9 mouse cellular contexts compared by ENCODE assay signal in genomic region chr3:88245811-88246210, GRCm38 (mm10). TPM values are rescaled to one million over a fixed set of nuclear protein-coding genes. Genes with fewer than 3 reads are reported as not detected.
DNase-seq lines count a peak whose midpoint lies in the region; ATAC-seq lines count a peak whose summit lies in the region.
"Had no signal": no experiment of that assay in that cellular context is flagged by ENCODE, and none has a peak within 500 bp of the region (broad histone marks: within the 10 kb centered on the region; RNA-seq: fewer than 3 reads in every experiment).

No protein-coding gene starts in this region.

- 22% methylated on average over 13 of the region's 13 CpGs for WGBS in hindbrain, embryonic 11.5 days
- WGBS in hindbrain, embryonic 12.5 days: 22% methylated on average over 13 of the region's 13 CpGs
- 18% methylated on average over 13 of the region's 13 CpGs for WGBS in heart, embryonic 15.5 days

- H3K27me3 ChIP-seq in hindbrain, embryonic 11.5 days (ENCODE audit: control insufficient read depth, insufficient read depth, low read length): peaks cover 13% of the 10 kb centered on the region
- peaks cover 39% of the 10 kb centered on the region for H3K27me3 ChIP-seq in hindbrain, embryonic 12.5 days
- peaks cover 74% of the 10 kb centered on the region for H3K27me3 ChIP-seq in heart, embryonic 15.5 days

- H3K36me3 ChIP-seq in hindbrain, embryonic 11.5 days (ENCODE audit: control insufficient read depth, insufficient read depth, low read length): no peaks in the 10 kb centered on the region
- no peaks in the 10 kb centered on the region for H3K36me3 ChIP-seq in hindbrain, embryonic 12.5 days
- no peaks in the 10 kb centered on the region for H3K36me3 ChIP-seq in heart, embryonic 15.5 days
- H3K36me3 ChIP-seq: embryonic facial prominence, embryonic 12.5 days had no signal

- no peak overlapping the region for H3K4me2 ChIP-seq in hindbrain, embryonic 11.5 days (replicated peaks; ENCODE audit: low read depth, low read length)
- H3K4me2 ChIP-seq in hindbrain, embryonic 12.5 days (replicated peaks): no peak overlapping the region
- H3K4me2 ChIP-seq in heart, embryonic 15.5 days: no peak overlapping the region
- H3K4me2 ChIP-seq: embryonic facial prominence, embryonic 12.5 days had no signal

- no peak overlapping the region for H3K27ac ChIP-seq in hindbrain, embryonic 11.5 days (ENCODE audit: low read depth, low read length)
- no peak overlapping the region for H3K27ac ChIP-seq in hindbrain, embryonic 12.5 days
- H3K27ac ChIP-seq in heart, embryonic 15.5 days: no peak overlapping the region
- H3K27ac ChIP-seq: embryonic facial prominence, embryonic 12.5 days had no signal

- H3K4me1 ChIP-seq in hindbrain, embryonic 11.5 days (replicated peaks; ENCODE audit: control insufficient read depth, insufficient read depth, low read length): peaks cover 10% of the 10 kb centered on the region
- peaks cover 28% of the 10 kb centered on the region for H3K4me1 ChIP-seq in hindbrain, embryonic 12.5 days
- peaks cover 5% of the 10 kb centered on the region for H3K4me1 ChIP-seq in heart, embryonic 15.5 days (replicated peaks)
- H3K4me1 ChIP-seq: embryonic facial prominence, embryonic 12.5 days had no signal

- ATAC-seq in hindbrain, embryonic 11.5 days (ENCODE audit: low FRiP score): no peak
- no peak for ATAC-seq in hindbrain, embryonic 12.5 days (ENCODE audit: low FRiP score)
- ATAC-seq in heart, embryonic 15.5 days (replicated peaks; ENCODE audit: insufficient number of reproducible peaks, insufficient read depth, low FRiP score, low read depth): 0 out of 2 replicates have a peak, but pooled peaks have one; percentile 9
- ATAC-seq in monocyte, adult 5-6 weeks (replicated peaks; ENCODE audit: insufficient number of reproducible peaks, low FRiP score, low TSS enrichment, poor library complexity, severe bottlenecking): peak; percentile 49; the same call in 1 of the 2 replicates

- H3K9me3 ChIP-seq in hindbrain, embryonic 11.5 days (ENCODE audit: control insufficient read depth, low read length): no peaks in the 10 kb centered on the region
- H3K9me3 ChIP-seq in hindbrain, embryonic 12.5 days (replicated peaks): no peaks in the 10 kb centered on the region
- H3K9me3 ChIP-seq in heart, embryonic 15.5 days (replicated peaks): no peaks in the 10 kb centered on the region
- H3K9me3 ChIP-seq: embryonic facial prominence, embryonic 12.5 days had no signal

- H3K9ac ChIP-seq in hindbrain, embryonic 11.5 days (ENCODE audit: low read depth, low read length): no peak overlapping the region
- no peak overlapping the region for H3K9ac ChIP-seq in hindbrain, embryonic 12.5 days
- no peak overlapping the region for H3K9ac ChIP-seq in heart, embryonic 15.5 days
- H3K9ac ChIP-seq: embryonic facial prominence, embryonic 12.5 days had no signal

- DNase-seq in hindbrain, embryonic 11.5 days (ENCODE audit: low spot score): peak; percentile 87
- DNase-seq in Muller cell, postnatal 12 days (ENCODE audit: inconsistent ontology term): peak; percentile 74
- peak; percentile 72 for DNase-seq in cerebellum, adult 9-10 months
- peak; percentile 73 to 76 for DNase-seq in layer of hippocampus, postnatal 36 days
- DNase-seq in testis, postnatal 14 days (ENCODE audit: low spot score): peak; percentile 66

- no peak overlapping the region for H3K4me3 ChIP-seq in hindbrain, embryonic 11.5 days (ENCODE audit: low read depth, low read length)
- no peak overlapping the region for H3K4me3 ChIP-seq in hindbrain, embryonic 12.5 days
- H3K4me3 ChIP-seq in heart, embryonic 15.5 days: no peak overlapping the region
- H3K4me3 ChIP-seq: embryonic facial prominence, embryonic 12.5 days had no signal

RNA-seq across cellular contexts. Expression of gene Rhbg, which starts 8.7 kb away (rescaled TPM):
- 0.13 and 0.25 TPM in 2 replicates for polyA plus RNA-seq in hindbrain, embryonic 11.5 days (2014; fragmentation: Nextera tagmentation; extraction: Ambion mirVana)
- 0.23 and 0.25 TPM in 2 replicates for polyA plus RNA-seq in hindbrain, embryonic 12.5 days (2016; fragmentation: Nextera tagmentation; extraction: Ambion mirVana)
- polyA plus RNA-seq in heart, embryonic 15.5 days (2015; fragmentation: Nextera tagmentation; extraction: Ambion mirVana): 0.13 and 0.14 TPM in 2 replicates
- not detected for total RNA-seq in layer of hippocampus, postnatal 36 days (2021)
- total RNA-seq in monocyte, adult 5-6 weeks (2017): not detected in 3 replicates

RNA-seq across cellular contexts. Expression of gene Gm38392, which starts 41.2 kb away (rescaled TPM):
- polyA plus RNA-seq in hindbrain, embryonic 11.5 days (2014; fragmentation: Nextera tagmentation; extraction: Ambion mirVana): 0.20 and 0.49 TPM in 2 replicates
- 0.22 TPM in 1 of 2 replicates, not detected in the other for polyA plus RNA-seq in hindbrain, embryonic 12.5 days (2016; fragmentation: Nextera tagmentation; extraction: Ambion mirVana)
- 0.20 TPM in 1 of 2 replicates, not detected in the other for polyA plus RNA-seq in heart, embryonic 15.5 days (2015; fragmentation: Nextera tagmentation; extraction: Ambion mirVana)
- under 1 TPM; 0.47 to 0.76 TPM for total RNA-seq in layer of hippocampus, postnatal 36 days (2021)
- 0.43 TPM in 1 of 3 replicates, not detected in the others for total RNA-seq in monocyte, adult 5-6 weeks (2017)
- polyA plus RNA-seq: embryonic facial prominence, embryonic 12.5 days had no signal

RNA-seq across cellular contexts. Expression of gene Tsacc, which starts 51.0 kb away (rescaled TPM):
- 8.1 and 8.6 TPM in 2 replicates for polyA plus RNA-seq in hindbrain, embryonic 11.5 days (2014; fragmentation: Nextera tagmentation; extraction: Ambion mirVana)
- polyA plus RNA-seq in hindbrain, embryonic 12.5 days (2016; fragmentation: Nextera tagmentation; extraction: Ambion mirVana): 10.1 and 11.2 TPM in 2 replicates
- polyA plus RNA-seq in heart, embryonic 15.5 days (2015; fragmentation: Nextera tagmentation; extraction: Ambion mirVana): 11.8 and 14.0 TPM in 2 replicates
- total RNA-seq in layer of hippocampus, postnatal 36 days (2021): 1 to 10 TPM; 5.0 to 5.3 TPM
- total RNA-seq in monocyte, adult 5-6 weeks (2017): 5.1 TPM in 1 of 3 replicates, not detected in the others

RNA-seq across cellular contexts. Expression of gene Cct3, which starts 51.1 kb away (rescaled TPM):
- polyA plus RNA-seq in hindbrain, embryonic 11.5 days (2014; fragmentation: Nextera tagmentation; extraction: Ambion mirVana): 736 and 767 TPM in 2 replicates
- polyA plus RNA-seq in hindbrain, embryonic 12.5 days (2016; fragmentation: Nextera tagmentation; extraction: Ambion mirVana): 523 and 555 TPM in 2 replicates
- 322 and 382 TPM in 2 replicates for polyA plus RNA-seq in heart, embryonic 15.5 days (2015; fragmentation: Nextera tagmentation; extraction: Ambion mirVana)
- 100 to 1,000 TPM; 185 to 188 TPM for total RNA-seq in layer of hippocampus, postnatal 36 days (2021)
- 95.0 to 123 TPM (median 105 TPM) in 3 replicates for total RNA-seq in monocyte, adult 5-6 weeks (2017)

Comparison
In these comparisons a context has a peak if more than half of its experiments do, and no peak if none do; other contexts are left out.
1. ATAC-seq: peak in heart, embryonic 15.5 days (single experiment) and monocyte, adult 5-6 weeks (single experiment); none in hindbrain, embryonic 11.5 days (single experiment) and hindbrain, embryonic 12.5 days (single experiment).
2. Peak in every context shown above with its lines, with median percentiles within 50 percentile points of each other: DNase-seq.